Mouse (Mus musculus) left cerebral cortex, postnatal 36 days (tissue): ENCODE measurements at regions not wholly inside any gene's neighbourhood (a gene's known extent, or its start where the extent isn't known, plus 50 kb on each side); places are given as distances from the start of the nearest gene placed in this dataset.
A peak's percentile ranks its signal among the peaks of the same experiment; 100 is the strongest.

Experiments used
- DNase-seq, 2 experiments: peaks; one replicate each; pipeline ENCODE4 v3.0.0; 2021 to 2022; ENCODE audit warnings: low spot score in 2 of 2, mixed read lengths in 1 of 2
- intact Hi-C: fragments of 180-260 bp; cut with DNase I; formaldehyde crosslinking; loops from one replicate; pipeline ENCODE4 v1.15.1; 2025

- no peak for DNase-seq
- intact Hi-C loops = no loop called here
Observed at GRCm38 (mm10) chr2:170675731-170676130, 55.9 kb upstream of the Dok5 start.

- intact Hi-C loops = no loop called here
Observed at GRCm38 (mm10) chr2:170673683-170674082, 57.9 kb upstream of the Dok5 start.

GRCm38 (mm10) chr2:170672789-170673188, 58.8 kb upstream of the Dok5 start:
- DNase-seq = no peak
- intact Hi-C loops = no loop called here

More at GRCm38 (mm10) chr2:170673683-170674082, 57.9 kb upstream of the Dok5 start:
- no peak for DNase-seq

- no peak for DNase-seq
- intact Hi-C loops = no loop called here
Observed at GRCm38 (mm10) chr2:170668960-170669359, 62.6 kb upstream of the Dok5 start.

- intact Hi-C loops = no loop called here
- no peak for DNase-seq
Observed at GRCm38 (mm10) chr2:170668497-170668896, 63.1 kb upstream of the Dok5 start.

GRCm38 (mm10) chr2:170662069-170662980, 60.5 kb upstream of the 4930470P17Rik start:
- intact Hi-C loops = no loop called here
- DNase-seq = peak; percentile 48 to 50

- intact Hi-C loops = no loop called here
- no peak for DNase-seq
Observed at GRCm38 (mm10) chr2:170659291-170659690, 57.5 kb upstream of the 4930470P17Rik start.

GRCm38 (mm10) chr2:170658520-170658919, 56.7 kb upstream of the 4930470P17Rik start:
- no peak for DNase-seq
- intact Hi-C loops = no loop called here

GRCm38 (mm10) chr2:170657821-170658221, 56.0 kb upstream of the 4930470P17Rik start:
- intact Hi-C loops = no loop called here
- DNase-seq = no peak

- DNase-seq = no peak
- intact Hi-C loops = no loop called here
Observed at GRCm38 (mm10) chr2:170652128-170652527, 50.3 kb upstream of the 4930470P17Rik start.
